8 mouse cellular contexts compared by ENCODE assay signal in the genomic region with DNA sequence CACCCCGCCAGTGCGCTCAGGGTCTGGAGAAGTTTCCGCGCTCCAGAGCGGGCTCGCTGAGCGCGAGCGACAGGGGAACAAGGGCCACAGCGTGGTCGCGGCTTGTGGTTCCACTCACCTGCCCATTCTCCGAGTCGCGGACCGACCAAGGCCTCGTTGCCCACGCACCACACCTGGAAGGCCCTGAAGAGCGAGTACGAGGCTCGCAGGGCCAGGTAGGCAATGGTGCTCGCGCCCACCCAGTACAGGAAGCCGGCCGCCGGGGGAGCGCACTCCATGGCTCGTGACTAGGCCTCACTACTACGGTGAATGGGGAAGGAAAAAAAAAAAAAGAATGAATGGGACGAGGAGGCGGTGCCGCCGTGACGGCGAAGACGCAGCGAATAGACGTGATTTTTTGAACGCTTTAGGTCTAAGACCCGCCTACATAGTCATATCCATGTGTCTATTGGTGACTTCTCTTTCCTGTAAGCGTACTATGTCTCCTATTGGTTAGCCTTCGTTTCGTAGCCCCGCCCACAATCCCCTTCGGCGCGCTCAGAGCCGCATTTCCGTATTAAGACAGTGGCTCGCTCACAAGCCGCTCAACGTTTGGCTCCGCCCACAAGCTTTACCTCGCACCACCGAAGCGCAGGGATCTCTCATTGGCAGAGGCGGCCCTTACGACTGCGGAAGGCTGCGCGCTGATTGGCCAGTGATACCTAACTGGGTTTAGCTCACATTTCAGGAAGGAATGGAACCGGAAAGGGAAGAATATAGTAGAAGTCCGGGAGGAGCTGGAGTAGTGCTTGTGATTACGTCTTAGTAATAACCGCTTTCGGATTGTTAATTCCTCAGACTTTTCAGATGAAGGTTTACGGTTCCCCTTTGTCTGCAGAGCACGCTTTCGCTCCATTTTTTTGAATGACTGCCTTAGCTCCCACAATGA. TPM values are rescaled to one million over a fixed set of nuclear protein-coding genes. Genes with fewer than 3 reads are reported as not detected.
DNase-seq lines count a peak whose midpoint lies in the region; ATAC-seq and TF ChIP-seq lines count a peak whose summit lies in the region.

Hsd17b12 (minus strand) TSS at position 373 of the 928 bp plus-strand sequence.

- under 1% methylated on average over 69 of the region's 69 CpGs for WGBS in forebrain, embryonic 12.5 days
- under 1% methylated on average over 69 of the region's 69 CpGs for WGBS in heart, postnatal 0 days
- WGBS in liver, embryonic 16.5 days (ENCODE audit: insufficient replicate concordance), result under 1% methylated on average over 69 of the region's 69 CpGs
- under 1% methylated on average over 69 of the region's 69 CpGs for WGBS in neural tube, embryonic 13.5 days

- peak; percentile 100 for ATAC-seq in forebrain, embryonic 12.5 days (ENCODE audit: low FRiP score)
- peak; percentile 99 for ATAC-seq in heart, postnatal 0 days (ENCODE audit: insufficient read depth, low read depth)
- ATAC-seq in liver, embryonic 16.5 days (ENCODE audit: low read depth), result peak; percentile 97
- ATAC-seq in neural tube, embryonic 13.5 days (ENCODE audit: low read depth), result peak; percentile 100

- H3K36me3 ChIP-seq in E14TG2a.4 (ENCODE audit: insufficient read depth, low read length), result peaks cover 19% of the 10 kb centered on the region
- no peaks in the 10 kb centered on the region for H3K36me3 ChIP-seq in forebrain, embryonic 12.5 days (replicated peaks)
- H3K36me3 ChIP-seq in heart, postnatal 0 days (replicated peaks; ENCODE audit: control insufficient read depth, insufficient read depth, low read length), result no peaks in the 10 kb centered on the region
- H3K36me3 ChIP-seq in liver, embryonic 16.5 days (ENCODE audit: control insufficient read depth, insufficient read depth), result no peaks in the 10 kb centered on the region
- H3K36me3 ChIP-seq in neural tube, embryonic 13.5 days, result no peaks in the 10 kb centered on the region
- no peaks in the 10 kb centered on the region for H3K36me3 ChIP-seq in testis, adult 2 months (ENCODE audit: control insufficient read depth, insufficient read depth, low read length)

- TF ChIP-seq CTCF in E14TG2a.4 (conservative IDR thresholded peaks at IDR 0.05; ENCODE audit: low read length), result no peak
- TF ChIP-seq CTCF in heart, postnatal 0 days (IDR thresholded peaks at IDR 0.05; ENCODE audit: low read depth), result no peak
- no peak for TF ChIP-seq CTCF in testis, adult 2 months (IDR thresholded peaks at IDR 0.05; ENCODE audit: control insufficient read depth, insufficient read depth, insufficient replicate concordance, low read depth, low read length)

- peak within 1 kb of the TSS; percentile 84 for H3K9ac ChIP-seq in forebrain, embryonic 12.5 days
- peak within 1 kb of the TSS; percentile 79 for H3K9ac ChIP-seq in heart, postnatal 0 days (replicated peaks; ENCODE audit: low read depth, low read length)
- peak within 1 kb of the TSS; percentile 86 for H3K9ac ChIP-seq in liver, embryonic 16.5 days (ENCODE audit: low read depth, low read length)
- peak within 1 kb of the TSS; percentile 92 for H3K9ac ChIP-seq in neural tube, embryonic 13.5 days

- H3K4me2 ChIP-seq in forebrain, embryonic 12.5 days, result peak within 1 kb of the TSS; percentile 64
- peak within 1 kb of the TSS; percentile 67 for H3K4me2 ChIP-seq in heart, postnatal 0 days (ENCODE audit: low read depth, low read length)
- peak within 1 kb of the TSS; percentile 94 for H3K4me2 ChIP-seq in liver, embryonic 16.5 days (ENCODE audit: low read depth, low read length)
- H3K4me2 ChIP-seq in neural tube, embryonic 13.5 days, result peak within 1 kb of the TSS; percentile 71

- TF ChIP-seq EP300 in heart, postnatal 0 days (IDR thresholded peaks at IDR 0.05; ENCODE audit: low read depth), result no peak

- peaks cover 2% of the 10 kb centered on the region for H3K27me3 ChIP-seq in E14TG2a.4 (ENCODE audit: insufficient read depth, low read length)
- no peaks in the 10 kb centered on the region for H3K27me3 ChIP-seq in forebrain, embryonic 12.5 days
- no peaks in the 10 kb centered on the region for H3K27me3 ChIP-seq in heart, postnatal 0 days (ENCODE audit: control insufficient read depth, insufficient read depth, low read length)
- no peaks in the 10 kb centered on the region; the same call in 1 of the 2 replicates for H3K27me3 ChIP-seq in liver, embryonic 16.5 days (ENCODE audit: control insufficient read depth, insufficient read depth, low read depth, low read length)
- peaks cover 3% of the 10 kb centered on the region; the same call in 1 of the 2 replicates for H3K27me3 ChIP-seq in neural tube, embryonic 13.5 days
- H3K27me3 ChIP-seq in testis, adult 2 months (ENCODE audit: control insufficient read depth, insufficient read depth, low read length), result no peaks in the 10 kb centered on the region

- H3K27ac ChIP-seq in forebrain, embryonic 12.5 days, result peak within 1 kb of the TSS; percentile 91
- peak within 1 kb of the TSS; percentile 81 for H3K27ac ChIP-seq in heart, postnatal 0 days (ENCODE audit: low read depth)
- peak within 1 kb of the TSS; percentile 81 for H3K27ac ChIP-seq in liver, embryonic 16.5 days (ENCODE audit: low read length)
- peak within 1 kb of the TSS; percentile 92 for H3K27ac ChIP-seq in neural tube, embryonic 13.5 days (replicated peaks)
- H3K27ac ChIP-seq in testis, adult 2 months (ENCODE audit: control insufficient read depth, insufficient read depth, low read depth, low read length), result peak within 1 kb of the TSS; percentile 87

- no peaks in the 10 kb centered on the region for H3K9me3 ChIP-seq in E14TG2a.4 (ENCODE audit: low read length)
- H3K9me3 ChIP-seq in forebrain, embryonic 12.5 days, result no peaks in the 10 kb centered on the region
- no peaks in the 10 kb centered on the region for H3K9me3 ChIP-seq in heart, postnatal 0 days (replicated peaks; ENCODE audit: control insufficient read depth, low read length)
- no peaks in the 10 kb centered on the region for H3K9me3 ChIP-seq in liver, embryonic 16.5 days (replicated peaks; ENCODE audit: control insufficient read depth, low read length)
- no peaks in the 10 kb centered on the region for H3K9me3 ChIP-seq in neural tube, embryonic 13.5 days

- peaks cover 48% of the 10 kb centered on the region for H3K4me1 ChIP-seq in E14TG2a.4 (replicated peaks; ENCODE audit: low read depth, low read length)
- H3K4me1 ChIP-seq in forebrain, embryonic 12.5 days, result peaks cover 29% of the 10 kb centered on the region
- H3K4me1 ChIP-seq in heart, postnatal 0 days (ENCODE audit: control insufficient read depth, insufficient read depth), result peaks cover 10% of the 10 kb centered on the region
- peaks cover 7% of the 10 kb centered on the region for H3K4me1 ChIP-seq in liver, embryonic 16.5 days (ENCODE audit: control insufficient read depth, low read depth, low read length)
- peaks cover 30% of the 10 kb centered on the region for H3K4me1 ChIP-seq in neural tube, embryonic 13.5 days (replicated peaks)
- H3K4me1 ChIP-seq in testis, adult 2 months (ENCODE audit: control insufficient read depth, insufficient read depth, low read length), result no peaks in the 10 kb centered on the region; the same call in 1 of the 2 replicates

- peak; percentile 100 for DNase-seq in c-Kit-positive CD71-positive TER-119-positive erythroid progenitor cells, embryonic 14.5 days (ENCODE audit: low spot score)
- DNase-seq in heart, postnatal 0 days (ENCODE audit: low spot score), result peak; percentile 100
- DNase-seq in kidney, postnatal 4 days, result peak; percentile 99 to 100

- peak within 1 kb of the TSS; percentile 97 for H3K4me3 ChIP-seq in E14TG2a.4 (replicated peaks; ENCODE audit: low read length)
- H3K4me3 ChIP-seq in forebrain, embryonic 12.5 days (replicated peaks), result peak within 1 kb of the TSS; percentile 94
- peak within 1 kb of the TSS; percentile 84 for H3K4me3 ChIP-seq in heart, postnatal 0 days (ENCODE audit: low read depth, low read length)
- peak within 1 kb of the TSS; percentile 91 for H3K4me3 ChIP-seq in liver, embryonic 16.5 days (ENCODE audit: low read depth, low read length)
- peak within 1 kb of the TSS; percentile 85 for H3K4me3 ChIP-seq in neural tube, embryonic 13.5 days
- H3K4me3 ChIP-seq in testis, adult 2 months (ENCODE audit: control insufficient read depth, low read depth, low read length), result peak within 1 kb of the TSS; percentile 93

- peak; percentile 31; the same call in 1 of the 2 replicates for TF ChIP-seq POLR2A in testis, adult 2 months (IDR thresholded peaks at IDR 0.05; ENCODE audit: control insufficient read depth, low read depth, low read length)

RNA-seq across cellular contexts. Expression of gene Hsd17b12, which starts in this region (rescaled TPM):
- polyA plus RNA-seq in forebrain, embryonic 12.5 days (2016; fragmentation: Nextera tagmentation; extraction: Ambion mirVana), result 113 and 114 TPM in 2 replicates
- 24.1 and 27.7 TPM in 2 replicates for total RNA-seq in heart, postnatal 0 days (2014; rRNA removed; ENCODE audit: low replicate concordance)
- polyA plus RNA-seq in heart, postnatal 0 days (2015; fragmentation: Nextera tagmentation; extraction: Ambion mirVana), result 37.7 and 40.1 TPM in 2 replicates
- 74.0 and 78.6 TPM in 2 replicates for polyA plus RNA-seq in liver, embryonic 16.5 days (2015; fragmentation: Nextera tagmentation; extraction: Ambion mirVana)
- polyA plus RNA-seq in neural tube, embryonic 13.5 days (2015; fragmentation: Nextera tagmentation; extraction: Ambion mirVana), result 122 and 132 TPM in 2 replicates
- polyA plus RNA-seq in testis, adult 2 months (2012; rRNA removed), result 7.3 and 8.0 TPM in 2 replicates

Comparison
In these comparisons a context has a peak if more than half of its experiments do, and no peak if none do; other contexts are left out.
1. Peak in every context shown above with its lines: DNase-seq, ATAC-seq, H3K4me3 ChIP-seq and H3K27ac ChIP-seq.